Mouse (Mus musculus) gastrocnemius, adult 2 months (tissue): ENCODE results near the gene Mrap. TPM values are rescaled to one million over a fixed set of nuclear protein-coding genes. Genes with fewer than 3 reads are reported as not detected.

Source experiments
- DNase-seq: peaks from one replicate; pipeline ENCODE4 v3.0.0; 2022
- H3K27ac ChIP-seq: fragments of 200-600 bp; 2 replicates; pipeline ENCODE4 v1.8.1; 2022; ENCODE audit warnings: mild to moderate bottlenecking
- H3K4me3 ChIP-seq: fragments of 200-600 bp; 2 replicates; pipeline ENCODE4 v1.8.1; 2022; ENCODE audit warnings: mild to moderate bottlenecking, moderate library complexity
- CTCF ChIP-seq: fragments of 200-600 bp; IDR thresholded peaks from 2 replicates; pipeline ENCODE4 v1.8.1; 2022; ENCODE audit warnings: antibody characterized with exemption, mild to moderate bottlenecking, moderate library complexity
- intact Hi-C: fragments of 180-260 bp; cut with DNase I; formaldehyde crosslinking; loops from one replicate; pipeline ENCODE4 v1.15.1; 2025
- long read RNA-seq, 2 experiments: library from polyadenylated mRNA; stranded (forward); transcript quantifications; one replicate each; pipeline ENCODE4 v2.0.0; 2021
- total RNA-seq, 2 experiments: library from RNA; stranded (reverse); gene quantifications; 2 replicates each; pipeline ENCODE4 v1.2.3; 2021

Mrap gene
- under 1 TPM in 1 of 2 experiments, not detected in 1; 0.84 TPM for total RNA-seq
- long read RNA-seq, experiment 1: 0 reads
- long read RNA-seq, experiment 2: 0 reads

- no peak within 1 kb of the TSS for H3K4me3 ChIP-seq
- intact Hi-C loops: no loop called here
Observed at GRCm38 (mm10) chr16:90738092-90738956, at the start of gene Mrap. TSS of gene Mrap (plus strand) at chr16:90738207.

GRCm38 (mm10) chr16:90692704-90693385, 45.2 kb upstream of the Mrap start:
- TF ChIP-seq CTCF: no peak
- peak; percentile 79 for DNase-seq
- intact Hi-C loops: no loop called here
- H3K4me3 ChIP-seq: peak overlapping the region; percentile 27
- H3K27ac ChIP-seq: peak overlapping the region; percentile 64

More at GRCm38 (mm10) chr16:90738092-90738956, at the start of gene Mrap:
- no peak for DNase-seq
- no peak within 1 kb of the TSS for H3K27ac ChIP-seq
- no peak for TF ChIP-seq CTCF

DNA sequence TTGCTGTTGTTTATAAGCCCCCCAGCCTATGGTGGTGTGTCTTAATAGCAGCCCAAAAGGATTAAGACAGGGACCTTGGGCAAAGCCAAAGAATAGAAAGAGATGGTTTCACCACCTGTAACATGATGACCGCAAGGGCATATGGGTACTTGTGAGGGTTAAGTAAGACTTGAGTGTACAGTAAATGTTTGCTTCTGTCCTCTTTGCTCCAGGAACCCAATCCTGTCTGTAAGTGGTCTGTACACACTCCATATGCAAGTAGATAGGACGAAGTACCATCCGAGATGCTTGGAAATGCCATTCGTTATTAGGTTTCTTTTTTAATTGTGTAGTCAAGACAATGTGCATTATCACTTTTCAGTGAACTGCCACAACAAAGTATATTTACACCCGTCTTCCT, 44.4 kb upstream of the Mrap start:
- no peak overlapping the region for H3K4me3 ChIP-seq
- TF ChIP-seq CTCF: no peak
- H3K27ac ChIP-seq: no peak overlapping the region
- intact Hi-C loops: no loop called here
- no peak for DNase-seq

GRCm38 (mm10) chr16:90694719-90695118, 43.3 kb upstream of the Mrap start:
- H3K27ac ChIP-seq: no peak overlapping the region
- peak; percentile 49 for TF ChIP-seq CTCF
- no peak overlapping the region for H3K4me3 ChIP-seq
- intact Hi-C loops: no loop called here
- no peak for DNase-seq

GRCm38 (mm10) chr16:90695121-90695520, 42.9 kb upstream of the Mrap start:
- no peak for TF ChIP-seq CTCF
- H3K27ac ChIP-seq: no peak overlapping the region
- DNase-seq: no peak
- intact Hi-C loops: no loop called here
- H3K4me3 ChIP-seq: no peak overlapping the region

DNA sequence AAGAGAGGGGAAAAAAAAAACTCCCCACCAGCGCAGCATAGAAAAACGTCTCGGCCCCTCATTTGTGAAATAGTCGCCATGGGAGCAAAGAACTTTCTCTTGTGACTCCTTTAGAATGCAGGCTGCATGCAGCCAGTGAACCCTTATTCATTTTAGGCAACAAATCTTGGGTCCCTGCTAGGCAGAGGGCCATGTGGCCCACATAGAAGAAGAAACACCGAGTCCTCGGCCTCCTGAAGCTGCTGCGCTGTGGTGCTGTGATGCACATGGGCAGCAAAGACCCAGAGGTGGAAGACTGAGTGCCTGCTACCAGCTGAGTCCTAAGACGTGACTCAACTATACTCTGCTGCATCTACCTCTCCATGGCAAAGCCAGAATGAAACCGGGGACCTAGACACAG, 41.7 kb upstream of the Mrap start:
- DNase-seq: no peak
- no peak overlapping the region for H3K4me3 ChIP-seq
- no peak overlapping the region for H3K27ac ChIP-seq
- intact Hi-C loops: no loop called here
- no peak for TF ChIP-seq CTCF

- no peak for DNase-seq
- H3K4me3 ChIP-seq: no peak overlapping the region
- TF ChIP-seq CTCF: no peak
- H3K27ac ChIP-seq: no peak overlapping the region
- intact Hi-C loops: no loop called here
Observed at GRCm38 (mm10) chr16:90699390-90699789, 38.6 kb upstream of the Mrap start.

DNA sequence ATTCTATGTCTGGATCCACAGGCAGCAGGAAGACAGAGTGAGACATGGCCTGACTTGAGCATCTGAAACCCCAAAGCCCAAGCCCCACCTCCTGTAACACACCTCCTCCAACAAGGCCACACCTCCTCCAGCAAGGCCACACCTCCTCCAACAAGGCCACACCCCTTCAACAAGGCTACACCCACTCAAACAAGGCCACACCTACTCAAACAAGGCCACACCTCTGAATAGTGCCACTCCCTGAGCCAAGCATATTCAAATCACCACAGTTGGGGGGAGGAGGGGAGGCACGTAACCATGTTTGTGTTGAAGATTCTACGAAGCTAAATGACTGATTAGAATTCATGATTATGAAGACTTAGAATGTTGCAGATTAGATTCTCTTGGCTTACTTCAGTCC, 36.5 kb upstream of the Mrap start:
- no peak for TF ChIP-seq CTCF
- no peak overlapping the region for H3K27ac ChIP-seq
- intact Hi-C loops: no loop called here
- no peak overlapping the region for H3K4me3 ChIP-seq
- DNase-seq: no peak

GRCm38 (mm10) chr16:90703646-90704045, 34.4 kb upstream of the Mrap start:
- intact Hi-C loops: no loop called here
- no peak for DNase-seq
- TF ChIP-seq CTCF: no peak
- Histone ChIP-seq H3K4me3 (no peak overlapping the region), H3K27ac (peak overlapping the region; percentile 40; the same call in 1 of the 2 replicates)

DNA sequence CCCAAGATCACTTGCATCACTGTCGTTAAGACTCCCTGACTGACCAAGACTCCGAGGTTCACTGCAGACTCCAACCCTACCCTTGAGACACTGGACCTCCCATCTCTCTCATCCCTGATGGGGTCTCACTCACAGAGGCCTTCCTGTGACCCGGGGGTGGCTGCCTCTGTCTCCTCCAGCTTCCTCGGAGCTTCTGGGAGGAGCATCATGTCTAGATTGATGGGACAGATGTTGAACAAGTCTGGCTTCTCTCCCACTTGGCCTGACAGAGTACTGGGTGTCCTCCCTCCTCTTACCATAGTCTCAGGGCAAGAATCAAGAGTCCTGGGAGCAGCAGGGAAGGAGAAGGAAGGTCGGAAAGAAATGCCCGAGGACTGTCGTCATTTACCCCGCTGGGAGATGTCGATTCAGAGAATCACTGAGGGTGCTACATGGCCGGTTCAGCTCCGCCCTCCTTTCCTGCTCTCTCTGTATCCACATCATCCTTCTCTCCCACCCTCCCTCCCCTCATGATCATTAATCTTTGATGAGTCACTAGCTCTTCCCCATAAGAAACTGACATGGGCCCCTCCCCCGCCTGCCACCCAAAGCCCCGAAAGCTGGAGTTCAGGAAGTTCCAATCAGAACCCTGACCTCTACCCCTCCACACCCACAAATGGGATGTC, 33.7 kb upstream of the Mrap start:
- intact Hi-C loops: no loop called here
- TF ChIP-seq CTCF: no peak
- Histone ChIP-seq H3K4me3 (no peak overlapping the region), H3K27ac (peak overlapping the region; percentile 40)
- DNase-seq: no peak

DNA sequence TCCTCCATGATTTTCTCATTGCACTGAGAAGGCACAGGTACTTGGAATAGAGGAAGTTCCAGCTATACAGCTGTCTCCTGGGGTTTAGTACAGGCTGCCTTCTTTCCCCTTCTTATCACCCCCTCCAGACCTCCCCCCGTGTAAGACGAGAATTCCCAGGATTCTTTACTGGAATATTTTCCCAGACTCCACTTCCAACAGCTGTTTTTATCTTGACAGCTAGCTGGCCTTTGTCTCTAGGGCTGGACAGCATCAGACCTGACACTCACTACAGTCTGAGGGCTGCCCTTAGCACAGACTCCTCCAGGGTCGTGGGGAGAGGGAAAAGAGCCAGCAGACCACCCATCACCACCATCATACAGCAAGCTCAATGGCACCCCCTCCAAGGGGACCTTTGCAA, 31.7 kb upstream of the Mrap start:
- no peak for DNase-seq
- Histone ChIP-seq H3K27ac (no peak overlapping the region), H3K4me3 (no peak overlapping the region)
- intact Hi-C loops: no loop called here
- TF ChIP-seq CTCF: no peak

DNA sequence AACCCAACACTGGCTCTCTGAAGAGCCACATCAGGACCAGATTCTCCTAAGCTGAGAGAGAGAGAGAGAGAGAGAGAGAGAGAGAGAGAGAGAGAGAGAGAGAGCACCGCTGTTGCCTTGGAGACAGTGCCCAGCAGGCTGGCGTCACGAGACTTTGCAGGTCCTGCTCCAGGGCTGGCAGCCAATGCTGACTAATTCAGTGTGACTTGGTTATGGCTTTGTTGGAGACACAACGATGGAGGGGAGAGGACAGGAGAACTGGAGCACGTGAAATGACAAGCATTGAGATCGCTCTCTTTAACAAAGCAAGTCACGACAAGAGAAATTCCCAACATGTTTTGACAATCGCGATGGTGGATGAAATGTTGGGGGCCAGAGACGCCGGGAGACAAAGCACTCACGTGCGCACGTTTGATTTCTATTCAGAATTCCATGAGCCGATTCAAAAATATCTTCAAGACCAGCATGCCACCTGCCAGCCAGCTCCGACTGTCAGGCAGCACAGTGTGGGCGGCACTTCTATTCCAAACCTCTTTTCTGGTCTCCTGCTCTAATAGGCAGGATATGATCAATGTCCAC, 28.2 kb upstream of the Mrap start:
- TF ChIP-seq CTCF: no peak
- Histone ChIP-seq H3K27ac (no peak overlapping the region), H3K4me3 (peak overlapping the region; percentile 30)
- peak; percentile 52 for DNase-seq
- intact Hi-C loops: no loop called here
